Mouse (Mus musculus) myocyte (in vitro differentiated cells): ENCODE data around the gene Fam160b1.

Experiments
- CEBPB ChIP-seq: IDR thresholded peaks from 2 replicates; pipeline ENCODE4 v1.6.1; 2011; ENCODE audit warnings: mild to moderate bottlenecking, moderate library complexity; ENCODE audit not compliant: poor library complexity, insufficient read depth, severe bottlenecking
- E2F4 ChIP-seq: IDR thresholded peaks from one replicate; pipeline ENCODE4 v1.6.1; 2011; ENCODE audit warnings: mild to moderate bottlenecking, control low read depth, moderate library complexity; ENCODE audit not compliant: insufficient read depth
- MAX ChIP-seq: IDR thresholded peaks from one replicate; pipeline ENCODE4 v1.6.1; 2011; ENCODE audit warnings: low read depth, mild to moderate bottlenecking, control low read depth
- MYOG ChIP-seq, 3 experiments: IDR thresholded peaks; one replicate each; pipeline ENCODE4 v1.6.1; 2011; ENCODE audit warnings: control low read depth in 2 of 3, low read depth in 2 of 3, mild to moderate bottlenecking in 2 of 3; ENCODE audit not compliant: insufficient read length in 2 of 3, control insufficient read depth in 1 of 3, insufficient read depth in 1 of 3
- POLR2A ChIP-seq: IDR thresholded peaks from one replicate; pipeline ENCODE4 v1.6.1; 2011; ENCODE audit warnings: low read depth, mild to moderate bottlenecking, control low read depth, moderate library complexity; ENCODE audit not compliant: insufficient read length
- SRF ChIP-seq: IDR thresholded peaks from one replicate; pipeline ENCODE4 v1.6.1; 2011; ENCODE audit warnings: low read depth; ENCODE audit not compliant: control insufficient read depth, insufficient read length
- TCF12 ChIP-seq: IDR thresholded peaks from one replicate; pipeline ENCODE4 v1.6.1; 2011; ENCODE audit warnings: mild to moderate bottlenecking, control low read depth; ENCODE audit not compliant: poor library complexity, insufficient read depth, severe bottlenecking
- TCF3 ChIP-seq: IDR thresholded peaks from one replicate; pipeline ENCODE4 v1.6.1; 2011; ENCODE audit warnings: low read depth, control low read depth; ENCODE audit not compliant: insufficient read length

DNA sequence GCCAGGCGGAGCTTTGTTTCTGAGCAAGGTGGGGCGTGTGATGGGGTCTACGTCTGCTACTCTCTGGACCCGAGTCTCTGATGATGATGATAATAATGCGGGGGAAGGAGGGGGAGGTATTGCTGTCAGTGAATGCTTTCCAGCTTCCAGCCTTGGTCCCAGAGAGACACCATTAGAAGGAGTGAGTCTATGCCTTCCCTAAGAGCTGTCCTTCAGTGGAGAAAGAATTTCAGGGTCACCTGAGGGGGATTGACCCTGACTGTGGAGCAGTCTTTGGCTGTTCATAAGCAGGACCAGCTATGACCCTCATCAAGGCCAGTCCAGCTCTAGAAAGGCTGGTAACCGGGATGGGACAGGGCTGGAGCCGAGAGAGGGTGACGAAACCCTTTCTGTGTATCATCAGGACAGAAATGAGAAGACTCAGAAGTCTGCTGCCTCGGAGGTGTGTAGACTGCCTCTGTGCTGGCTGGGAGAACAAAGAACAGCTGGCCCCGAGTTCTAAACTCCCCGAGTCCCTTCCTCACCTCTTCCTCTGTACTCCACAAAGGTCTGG, 45.4 kb upstream of the Fam160b1 start:
- TF ChIP-seq POLR2A, result no peak
- no peak for TF ChIP-seq MAX
- TF ChIP-seq E2F4, result no peak
- no peak for TF ChIP-seq TCF3
- TF ChIP-seq MYOG (IDR thresholded peaks at IDR 0.05; ENCODE audit: control insufficient read depth in 1 of 3, insufficient read depth in 1 of 3, insufficient read length in 2 of 3, low read depth in 2 of 3), result no peak
- no peak for TF ChIP-seq SRF
- no peak for TF ChIP-seq CEBPB
- no peak for TF ChIP-seq TCF12
